In genomic region chr19:27450458-27450857, GRCm38 (mm10) we compare ENCODE assay signal across 9 mouse cellular contexts. TPM values are rescaled to one million over a fixed set of nuclear protein-coding genes. Genes with fewer than 3 reads are reported as not detected.
DNase-seq lines count a peak whose midpoint lies in the region; ATAC-seq and TF ChIP-seq lines count a peak whose summit lies in the region.
"Had no signal": no experiment of that assay in that cellular context is flagged by ENCODE, and none has a peak within 500 bp of the region (broad histone marks: within the 10 kb centered on the region; RNA-seq: fewer than 3 reads in every experiment).

No protein-coding gene starts in this region.

- no peak overlapping the region for H3K9ac ChIP-seq in intestine, postnatal 0 days (ENCODE audit: low read depth, low read length)
- H3K9ac ChIP-seq in intestine, embryonic 16.5 days (ENCODE audit: low read depth, low read length) = no peak overlapping the region
- H3K9ac ChIP-seq in forebrain, embryonic 14.5 days (ENCODE audit: low read length) = no peak overlapping the region
- H3K9ac ChIP-seq in kidney, postnatal 0 days (ENCODE audit: low read depth, low read length) = no peak overlapping the region
- no peak overlapping the region for H3K9ac ChIP-seq in liver, adult 2 months (ENCODE audit: low read depth, low read length)
- H3K9ac ChIP-seq in neural tube, embryonic 15.5 days (replicated peaks) = no peak overlapping the region

- WGBS in intestine, postnatal 0 days = 26% methylated on average over 4 of the region's 4 CpGs
- WGBS in intestine, embryonic 16.5 days = 44% methylated on average over 4 of the region's 4 CpGs
- 37% methylated on average over 4 of the region's 4 CpGs for WGBS in forebrain, embryonic 14.5 days
- 22% methylated on average over 4 of the region's 4 CpGs for WGBS in kidney, postnatal 0 days
- WGBS in liver, adult 2 months = 27% methylated on average over 4 of the region's 4 CpGs
- 24% methylated on average over 4 of the region's 4 CpGs for WGBS in neural tube, embryonic 15.5 days

- no peak for TF ChIP-seq POLR2A in bone marrow macrophage, adult 2 months (IDR thresholded peaks at IDR 0.05; ENCODE audit: borderline replicate concordance, low read depth, low read length)
- no peak for TF ChIP-seq POLR2A in liver, adult 2 months (IDR thresholded peaks at IDR 0.05; ENCODE audit: extremely low read depth, insufficient read depth, low read length)

- DNase-seq in forebrain, embryonic 14.5 days (ENCODE audit: low spot score) = peak; percentile 90
- peak; percentile 80 for DNase-seq in kidney, postnatal 0 days (ENCODE audit: low spot score)
- peak; percentile 46 for DNase-seq in liver, adult 2 months (ENCODE audit: extremely low read depth, low read depth, low spot score)
- peak; percentile 31 for DNase-seq in thymus, postnatal 25 days

- H3K9me3 ChIP-seq in intestine, postnatal 0 days (ENCODE audit: control insufficient read depth) = no peaks in the 10 kb centered on the region
- no peaks in the 10 kb centered on the region for H3K9me3 ChIP-seq in intestine, embryonic 16.5 days (ENCODE audit: control insufficient read depth, low read length)
- no peaks in the 10 kb centered on the region for H3K9me3 ChIP-seq in forebrain, embryonic 14.5 days (replicated peaks; ENCODE audit: control insufficient read depth, low read length)
- no peaks in the 10 kb centered on the region for H3K9me3 ChIP-seq in kidney, postnatal 0 days (replicated peaks; ENCODE audit: low read length)
- H3K9me3 ChIP-seq in neural tube, embryonic 15.5 days (replicated peaks) = no peaks in the 10 kb centered on the region

- H3K36me3 ChIP-seq in intestine, postnatal 0 days (ENCODE audit: control insufficient read depth, insufficient read depth) = no peaks in the 10 kb centered on the region
- H3K36me3 ChIP-seq in intestine, embryonic 16.5 days (ENCODE audit: control insufficient read depth, insufficient read depth, low read length) = no peaks in the 10 kb centered on the region
- H3K36me3 ChIP-seq in forebrain, embryonic 14.5 days (ENCODE audit: control insufficient read depth, insufficient read depth, low read length) = no peaks in the 10 kb centered on the region
- H3K36me3 ChIP-seq in kidney, postnatal 0 days (ENCODE audit: insufficient read depth, low read length) = no peaks in the 10 kb centered on the region
- H3K36me3 ChIP-seq in liver, adult 2 months (ENCODE audit: control insufficient read depth, insufficient read depth, low read length) = no peaks in the 10 kb centered on the region
- no peaks in the 10 kb centered on the region for H3K36me3 ChIP-seq in neural tube, embryonic 15.5 days

- H3K79me2 ChIP-seq in liver, adult 2 months (ENCODE audit: control insufficient read depth, insufficient read depth, low read length) = no peaks in the 10 kb centered on the region

- H3K4me3 ChIP-seq in intestine, postnatal 0 days (ENCODE audit: low read depth, low read length) = no peak overlapping the region
- H3K4me3 ChIP-seq in intestine, embryonic 16.5 days (ENCODE audit: low read length) = no peak overlapping the region
- H3K4me3 ChIP-seq in bone marrow macrophage, adult 2 months (ENCODE audit: insufficient read depth, low read length) = no peak overlapping the region
- no peak overlapping the region for H3K4me3 ChIP-seq in forebrain, embryonic 14.5 days (ENCODE audit: low read depth, low read length)
- H3K4me3 ChIP-seq in kidney, postnatal 0 days (replicated peaks; ENCODE audit: low read depth, low read length) = no peak overlapping the region
- no peak overlapping the region for H3K4me3 ChIP-seq in liver, adult 2 months (ENCODE audit: insufficient read depth, low read depth, low read length)
- no peak overlapping the region for H3K4me3 ChIP-seq in neural tube, embryonic 15.5 days (replicated peaks)

- no peaks in the 10 kb centered on the region for H3K4me1 ChIP-seq in intestine, postnatal 0 days (replicated peaks; ENCODE audit: control insufficient read depth, insufficient read depth, low read length)
- H3K4me1 ChIP-seq in intestine, embryonic 16.5 days (ENCODE audit: control insufficient read depth, insufficient read depth, low read length) = no peaks in the 10 kb centered on the region
- no peaks in the 10 kb centered on the region for H3K4me1 ChIP-seq in bone marrow macrophage, adult 2 months (ENCODE audit: control insufficient read depth, insufficient read depth, low read length)
- no peaks in the 10 kb centered on the region for H3K4me1 ChIP-seq in forebrain, embryonic 14.5 days (ENCODE audit: control insufficient read depth, insufficient read depth, low read length)
- H3K4me1 ChIP-seq in kidney, postnatal 0 days (replicated peaks; ENCODE audit: insufficient read depth, low read length) = no peaks in the 10 kb centered on the region
- H3K4me1 ChIP-seq in liver, adult 2 months (ENCODE audit: control insufficient read depth, insufficient read depth, low read length) = no peaks in the 10 kb centered on the region
- H3K4me1 ChIP-seq in neural tube, embryonic 15.5 days = peaks cover 2% of the 10 kb centered on the region; the same call in 1 of the 2 replicates

- H3K27ac ChIP-seq in intestine, postnatal 0 days (ENCODE audit: low read depth, low read length) = no peak overlapping the region
- H3K27ac ChIP-seq in intestine, embryonic 16.5 days (ENCODE audit: low read length) = no peak overlapping the region
- no peak overlapping the region for H3K27ac ChIP-seq in bone marrow macrophage, adult 2 months (ENCODE audit: insufficient read depth, low read depth, low read length)
- no peak overlapping the region for H3K27ac ChIP-seq in forebrain, embryonic 14.5 days (ENCODE audit: low read depth, low read length)
- no peak overlapping the region for H3K27ac ChIP-seq in kidney, postnatal 0 days
- no peak overlapping the region for H3K27ac ChIP-seq in liver, adult 2 months (replicated peaks; ENCODE audit: insufficient read depth, low read depth, low read length)
- H3K27ac ChIP-seq in neural tube, embryonic 15.5 days (replicated peaks) = no peak overlapping the region
- H3K27ac ChIP-seq: macrophage had no signal

- TF ChIP-seq CTCF in intestine, postnatal 0 days (IDR thresholded peaks at IDR 0.05; ENCODE audit: low read depth) = peak; percentile 87
- TF ChIP-seq CTCF in bone marrow macrophage, adult 2 months (IDR thresholded peaks at IDR 0.05; ENCODE audit: low read depth, low read length) = peak; percentile 62
- peak; percentile 93 for TF ChIP-seq CTCF in kidney, postnatal 0 days (IDR thresholded peaks at IDR 0.05; ENCODE audit: low read depth)
- peak; percentile 86 for TF ChIP-seq CTCF in liver, adult 2 months (IDR thresholded peaks at IDR 0.05; ENCODE audit: low read depth, low read length)

- H3K4me2 ChIP-seq in intestine, postnatal 0 days (replicated peaks; ENCODE audit: low read depth) = no peak overlapping the region
- no peak overlapping the region for H3K4me2 ChIP-seq in intestine, embryonic 16.5 days (ENCODE audit: low read depth, low read length)
- H3K4me2 ChIP-seq in forebrain, embryonic 14.5 days (ENCODE audit: low read length) = no peak overlapping the region
- H3K4me2 ChIP-seq in kidney, postnatal 0 days (ENCODE audit: low read length) = no peak overlapping the region
- H3K4me2 ChIP-seq in neural tube, embryonic 15.5 days = no peak overlapping the region

- no peak for ATAC-seq in intestine, postnatal 0 days
- ATAC-seq in intestine, embryonic 16.5 days = no peak
- ATAC-seq in forebrain, embryonic 14.5 days = peak; percentile 69; the same call in 1 of the 2 replicates
- no peak for ATAC-seq in kidney, postnatal 0 days (replicated peaks; ENCODE audit: low FRiP score, low read depth)
- ATAC-seq in neural tube, embryonic 15.5 days (ENCODE audit: low FRiP score) = peak; percentile 35; the same call in 1 of the 2 replicates

- no peaks in the 10 kb centered on the region for H3K27me3 ChIP-seq in intestine, postnatal 0 days (replicated peaks; ENCODE audit: control insufficient read depth, insufficient read depth, low read length)
- no peaks in the 10 kb centered on the region for H3K27me3 ChIP-seq in intestine, embryonic 16.5 days (replicated peaks; ENCODE audit: control insufficient read depth, insufficient read depth, low read length)
- 0 out of 2 replicates have a peak, but pooled peaks cover 2% of the 10 kb centered on the region for H3K27me3 ChIP-seq in forebrain, embryonic 14.5 days (replicated peaks; ENCODE audit: control insufficient read depth, insufficient read depth, low read length)
- H3K27me3 ChIP-seq in kidney, postnatal 0 days (ENCODE audit: insufficient read depth, low read length) = no peaks in the 10 kb centered on the region
- no peaks in the 10 kb centered on the region for H3K27me3 ChIP-seq in liver, adult 2 months (ENCODE audit: control insufficient read depth, insufficient read depth, low read length)
- H3K27me3 ChIP-seq in neural tube, embryonic 15.5 days (replicated peaks) = no peaks in the 10 kb centered on the region

RNA-seq across cellular contexts. Expression of gene Pum3, which starts 20.8 kb away (rescaled TPM):
- 34.4 and 37.9 TPM in 2 replicates for polyA plus RNA-seq in intestine, postnatal 0 days (2015; fragmentation: Nextera tagmentation; extraction: Ambion mirVana)
- polyA plus RNA-seq in intestine, embryonic 16.5 days (2015; fragmentation: Nextera tagmentation; extraction: Ambion mirVana) = 57.6 and 63.1 TPM in 2 replicates
- polyA plus RNA-seq in bone marrow macrophage, adult 2 months (2012; ENCODE audit: insufficient read depth, insufficient read length, missing spikeins) = 39.6 and 50.2 TPM in 2 replicates
- 69.3 and 76.8 TPM in 2 replicates for polyA plus RNA-seq in forebrain, embryonic 14.5 days (2014; fragmentation: Nextera tagmentation; extraction: Ambion mirVana)
- polyA plus RNA-seq in kidney, postnatal 0 days (2015; fragmentation: Nextera tagmentation; extraction: Ambion mirVana) = 100.0 and 105 TPM in 2 replicates
- 14.3 TPM in 2 replicates for total RNA-seq in liver, adult 2 months (2014; rRNA removed)
- 12.3 and 13.2 TPM in 2 replicates for polyA plus RNA-seq in liver, adult 2 months (2012; rRNA removed)
- 50.7 and 53.5 TPM in 2 replicates for polyA plus RNA-seq in neural tube, embryonic 15.5 days (2015; fragmentation: Nextera tagmentation; extraction: Ambion mirVana)

Comparison
In these comparisons a context has a peak if more than half of its experiments do, and no peak if none do; other contexts are left out.
1. ATAC-seq: peak in forebrain, embryonic 14.5 days (single experiment) and neural tube, embryonic 15.5 days (single experiment); none in intestine, postnatal 0 days (single experiment), intestine, embryonic 16.5 days (single experiment) and kidney, postnatal 0 days (single experiment).
2. DNase-seq: peak in every context shown above with its lines; median percentile 90 in forebrain, embryonic 14.5 days; 80 in kidney, postnatal 0 days; 46 in liver, adult 2 months; 31 in thymus, postnatal 25 days.
3. Peak in every context shown above with its lines, with median percentiles within 50 percentile points of each other: CTCF ChIP-seq.